Mouse (Mus musculus) small intestine, adult 2 months (tissue): ENCODE results near the gene Tmem128.

Experiments
- CTCF ChIP-seq: fragments of 200-500 bp; IDR thresholded peaks from 2 replicates; pipeline ENCODE4 v1.5.1; 2012; ENCODE audit warnings: low read depth, mild to moderate bottlenecking, control low read depth, inconsistent platforms, low read length, moderate library complexity, mixed read lengths; ENCODE audit not compliant: insufficient replicate concordance, insufficient read length; ENCODE audit errors: extremely low read depth
- POLR2A ChIP-seq: fragments of 200-500 bp; IDR thresholded peaks from 2 replicates; pipeline ENCODE4 v1.6.1; 2012; ENCODE audit warnings: low read depth, mild to moderate bottlenecking, control low read depth, inconsistent platforms, low read length, moderate library complexity

DNA sequence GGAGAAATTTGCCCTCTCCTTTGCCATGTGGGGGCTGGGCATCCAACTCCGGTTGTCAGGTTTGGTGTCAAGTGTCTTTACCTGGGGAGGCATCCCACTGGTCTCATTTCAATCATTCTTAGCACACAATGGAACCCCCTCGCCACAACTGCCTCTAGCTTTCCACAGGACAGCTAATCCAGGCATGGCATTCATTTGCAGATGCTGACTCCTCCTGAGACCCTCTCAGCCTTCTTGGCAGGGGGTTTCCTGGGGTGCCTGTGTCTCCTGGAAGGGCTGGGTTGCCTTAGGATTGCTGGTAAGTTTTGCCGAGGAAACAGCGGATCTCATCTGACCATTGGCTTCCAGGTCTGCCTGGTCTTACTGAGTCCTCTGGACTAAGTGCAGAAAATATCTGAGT, 15.8 kb downstream of the Tmem128 start, which contains the start of gene Otop1:
- TF ChIP-seq CTCF = no peak
- TF ChIP-seq POLR2A = no peak
